Mouse (Mus musculus): ENCODE data around the gene Ntm. TPM values are rescaled to one million over a fixed set of nuclear protein-coding genes. Genes with fewer than 3 reads are reported as not detected.

Gene Ntm
- polyA plus RNA-seq, 1 experiment, result 0.48 TPM

- Histone ChIP-seq H3K4me3 (ENCODE audit: insufficient read depth, low read depth, low read length) (no peak overlapping the region), H3K4me1 (ENCODE audit: control insufficient read depth, insufficient read depth, insufficient read length, low read length) (no peaks in the 10 kb centered on the region), H3K27ac (replicated peaks; ENCODE audit: low read depth, low read length) (no peak overlapping the region)
These were observed 594.6 kb downstream of the Ntm start for GRCm38 (mm10) chr9:29368291-29368690.

- Histone ChIP-seq H3K4me3 (ENCODE audit: insufficient read depth, low read depth, low read length) (no peak overlapping the region), H3K4me1 (ENCODE audit: control insufficient read depth, insufficient read depth, insufficient read length, low read length) (no peaks in the 10 kb centered on the region), H3K27ac (replicated peaks; ENCODE audit: low read depth, low read length) (no peak overlapping the region)
These were observed 605.1 kb downstream of the Ntm start for GRCm38 (mm10) chr9:29357796-29358195.

- H3K27ac ChIP-seq (replicated peaks; ENCODE audit: low read depth, low read length), result no peak overlapping the region
- no peaks in the 10 kb centered on the region for H3K4me1 ChIP-seq (ENCODE audit: control insufficient read depth, insufficient read depth, insufficient read length, low read length)
These were observed 620.6 kb downstream of the Ntm start for GRCm38 (mm10) chr9:29342303-29342702.

GRCm38 (mm10) chr9:29341292-29341691, 621.6 kb downstream of the Ntm start:
- Histone ChIP-seq H3K4me3 (ENCODE audit: insufficient read depth, low read depth, low read length) (no peak overlapping the region), H3K4me1 (ENCODE audit: control insufficient read depth, insufficient read depth, insufficient read length, low read length) (no peaks in the 10 kb centered on the region), H3K27ac (replicated peaks; ENCODE audit: low read depth, low read length) (no peak overlapping the region)

More at GRCm38 (mm10) chr9:29342303-29342702, 620.6 kb downstream of the Ntm start:
- H3K4me3 ChIP-seq (ENCODE audit: insufficient read depth, low read depth, low read length), result no peak overlapping the region

- no peak overlapping the region for H3K27ac ChIP-seq (replicated peaks; ENCODE audit: low read depth, low read length)
- H3K4me3 ChIP-seq (ENCODE audit: insufficient read depth, low read depth, low read length), result no peak overlapping the region
- H3K4me1 ChIP-seq (ENCODE audit: control insufficient read depth, insufficient read depth, insufficient read length, low read length), result no peaks in the 10 kb centered on the region
These were observed 627.3 kb downstream of the Ntm start for GRCm38 (mm10) chr9:29335671-29336070.

GRCm38 (mm10) chr9:29332296-29333090, 630.4 kb downstream of the Ntm start:
- no peak overlapping the region for H3K4me3 ChIP-seq (ENCODE audit: insufficient read depth, low read depth, low read length)
- no peak overlapping the region for H3K27ac ChIP-seq (replicated peaks; ENCODE audit: low read depth, low read length)
- H3K4me1 ChIP-seq (ENCODE audit: control insufficient read depth, insufficient read depth, insufficient read length, low read length), result no peaks in the 10 kb centered on the region

- Histone ChIP-seq H3K4me1 (ENCODE audit: control insufficient read depth, insufficient read depth, insufficient read length, low read length) (no peaks in the 10 kb centered on the region), H3K4me3 (ENCODE audit: insufficient read depth, low read depth, low read length) (no peak overlapping the region), H3K27ac (replicated peaks; ENCODE audit: low read depth, low read length) (no peak overlapping the region)
These were observed 632.5 kb downstream of the Ntm start for GRCm38 (mm10) chr9:29330486-29330885.

- Histone ChIP-seq H3K4me1 (ENCODE audit: control insufficient read depth, insufficient read depth, insufficient read length, low read length) (no peaks in the 10 kb centered on the region), H3K4me3 (ENCODE audit: insufficient read depth, low read depth, low read length) (no peak overlapping the region), H3K27ac (replicated peaks; ENCODE audit: low read depth, low read length) (no peak overlapping the region)
These were observed 636.7 kb downstream of the Ntm start for GRCm38 (mm10) chr9:29326283-29326682.

GRCm38 (mm10) chr9:29325137-29325536, 637.8 kb downstream of the Ntm start:
- H3K27ac ChIP-seq (replicated peaks; ENCODE audit: low read depth, low read length), result no peak overlapping the region
- no peak overlapping the region for H3K4me3 ChIP-seq (ENCODE audit: insufficient read depth, low read depth, low read length)
- H3K4me1 ChIP-seq (ENCODE audit: control insufficient read depth, insufficient read depth, insufficient read length, low read length), result no peaks in the 10 kb centered on the region

GRCm38 (mm10) chr9:29319197-29319596, 643.7 kb downstream of the Ntm start:
- Histone ChIP-seq H3K4me1 (ENCODE audit: control insufficient read depth, insufficient read depth, insufficient read length, low read length) (no peaks in the 10 kb centered on the region), H3K27ac (replicated peaks; ENCODE audit: low read depth, low read length) (no peak overlapping the region), H3K4me3 (ENCODE audit: insufficient read depth, low read depth, low read length) (no peak overlapping the region)

GRCm38 (mm10) chr9:29318676-29319162, 644.2 kb downstream of the Ntm start:
- Histone ChIP-seq H3K4me3 (ENCODE audit: insufficient read depth, low read depth, low read length) (no peak overlapping the region), H3K4me1 (ENCODE audit: control insufficient read depth, insufficient read depth, insufficient read length, low read length) (no peaks in the 10 kb centered on the region), H3K27ac (replicated peaks; ENCODE audit: low read depth, low read length) (no peak overlapping the region)

- H3K4me3 ChIP-seq (ENCODE audit: insufficient read depth, low read depth, low read length), result no peak overlapping the region
- H3K27ac ChIP-seq (replicated peaks; ENCODE audit: low read depth, low read length), result no peak overlapping the region
- no peaks in the 10 kb centered on the region for H3K4me1 ChIP-seq (ENCODE audit: control insufficient read depth, insufficient read depth, insufficient read length, low read length)
These were observed 645.3 kb downstream of the Ntm start for GRCm38 (mm10) chr9:29317623-29318022.

GRCm38 (mm10) chr9:29315842-29316241, 647.1 kb downstream of the Ntm start:
- Histone ChIP-seq H3K4me3 (ENCODE audit: insufficient read depth, low read depth, low read length) (no peak overlapping the region), H3K4me1 (ENCODE audit: control insufficient read depth, insufficient read depth, insufficient read length, low read length) (no peaks in the 10 kb centered on the region), H3K27ac (replicated peaks; ENCODE audit: low read depth, low read length) (no peak overlapping the region)

GRCm38 (mm10) chr9:29306961-29307360, 656.0 kb downstream of the Ntm start:
- Histone ChIP-seq H3K4me1 (ENCODE audit: control insufficient read depth, insufficient read depth, insufficient read length, low read length) (no peaks in the 10 kb centered on the region), H3K4me3 (ENCODE audit: insufficient read depth, low read depth, low read length) (no peak overlapping the region)

GRCm38 (mm10) chr9:29298340-29298739, 664.6 kb downstream of the Ntm start:
- H3K4me3 ChIP-seq (ENCODE audit: insufficient read depth, low read depth, low read length), result no peak overlapping the region
- no peak overlapping the region for H3K27ac ChIP-seq (replicated peaks; ENCODE audit: low read depth, low read length)
- no peaks in the 10 kb centered on the region for H3K4me1 ChIP-seq (ENCODE audit: control insufficient read depth, insufficient read depth, insufficient read length, low read length)

More at GRCm38 (mm10) chr9:29306961-29307360, 656.0 kb downstream of the Ntm start:
- H3K27ac ChIP-seq (replicated peaks; ENCODE audit: low read depth, low read length), result no peak overlapping the region

- no peaks in the 10 kb centered on the region for H3K4me1 ChIP-seq (ENCODE audit: control insufficient read depth, insufficient read depth, insufficient read length, low read length)
- no peak overlapping the region for H3K4me3 ChIP-seq (ENCODE audit: insufficient read depth, low read depth, low read length)
- no peak overlapping the region for H3K27ac ChIP-seq (replicated peaks; ENCODE audit: low read depth, low read length)
These were observed 666.2 kb downstream of the Ntm start for GRCm38 (mm10) chr9:29296752-29297151.
